Mouse (Mus musculus) hindbrain, embryonic 12.5 days (tissue): ENCODE measurements around the gene Rasa3. TPM values are rescaled to one million over a fixed set of nuclear protein-coding genes. Genes with fewer than 3 reads are reported as not detected.

Source experiments
- ATAC-seq: fragments of 200-750 bp; cut with Nextera tagmentation; 2 replicates; pipeline ENCODE4 v1.8.0; 2017; ENCODE audit warnings: moderate TSS enrichment; ENCODE audit not compliant: low FRiP score
- H3K27ac ChIP-seq: fragments of 300-500 bp; sonication (generic); 2 replicates; pipeline ENCODE4 v1.5.1; 2016; ENCODE audit warnings: mild to moderate bottlenecking
- H3K27me3 ChIP-seq: fragments of 300-500 bp; sonication (generic); 2 replicates; pipeline ENCODE4 v1.6.1; 2016; ENCODE audit warnings: mild to moderate bottlenecking
- H3K36me3 ChIP-seq: fragments of 300-500 bp; sonication (generic); 2 replicates; pipeline ENCODE4 v1.6.1; 2016; ENCODE audit warnings: mild to moderate bottlenecking
- H3K4me1 ChIP-seq: fragments of 300-500 bp; sonication (generic); 2 replicates; pipeline ENCODE4 v1.6.1; 2016
- H3K4me2 ChIP-seq: fragments of 300-500 bp; sonication (generic); replicated peaks from 2 replicates; pipeline ENCODE4 v1.6.1; 2016; ENCODE audit warnings: mild to moderate bottlenecking
- H3K4me3 ChIP-seq: fragments of 300-500 bp; sonication (generic); 2 replicates; pipeline ENCODE4 v1.5.1; 2016; ENCODE audit warnings: mild to moderate bottlenecking
- H3K9ac ChIP-seq: fragments of 300-500 bp; sonication (generic); 2 replicates; pipeline ENCODE4 v1.6.1; 2016; ENCODE audit warnings: mild to moderate bottlenecking, moderate library complexity
- H3K9me3 ChIP-seq: fragments of 300-500 bp; sonication (generic); replicated peaks from 2 replicates; pipeline ENCODE4 v1.6.1; 2016; ENCODE audit warnings: mild to moderate bottlenecking
- WGBS: fragments of 180-500 bp; shearing (Covaris S2); methylation state at CpG from one replicate; pipeline ENCODE4 v1.1.7; 2016; 5-methylcytosine and 5-hydroxymethylcytosine counted together
- polyA plus RNA-seq: library from polyadenylated mRNA; unstranded; fragments of >200 nt; fragmentation: Nextera tagmentation; extraction: Ambion mirVana; gene quantifications from 2 replicates; pipeline ENCODE4 v1.2.1, GENCODE M21; 2016

Gene Rasa3
- polyA plus RNA-seq, 1 experiment from 2014 or later: 30.0 TPM

DNA sequence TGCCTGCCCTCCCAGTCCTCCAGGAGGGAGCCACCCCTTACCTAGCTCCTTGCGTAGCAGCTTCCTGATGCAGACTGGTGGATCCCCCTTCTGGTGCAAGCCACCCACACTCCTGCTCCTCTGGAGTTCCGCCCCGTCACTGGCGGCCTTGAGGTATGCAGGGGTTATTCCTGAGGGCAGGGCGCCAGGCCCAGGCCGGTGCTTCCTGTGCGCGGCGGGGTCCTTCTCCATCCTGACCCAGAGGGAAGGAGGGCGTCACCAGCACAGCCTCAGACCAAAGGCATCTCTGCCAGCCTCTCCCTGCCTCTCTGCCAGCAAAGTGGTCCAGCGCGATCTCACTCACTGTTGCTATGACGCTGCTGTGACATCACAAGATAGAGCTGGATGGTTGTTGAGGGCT lies 115.3 kb downstream of the Rasa3 start, which contains the start of gene 1700029H14Rik:
1700029H14Rik (minus strand) TSS at position 344 of the 400 bp plus-strand sequence.
- 44% methylated on average over 13 of the region's 13 CpGs for WGBS
- ATAC-seq: no peak
- H3K4me1 ChIP-seq: no peaks in the 10 kb centered on the region

DNA sequence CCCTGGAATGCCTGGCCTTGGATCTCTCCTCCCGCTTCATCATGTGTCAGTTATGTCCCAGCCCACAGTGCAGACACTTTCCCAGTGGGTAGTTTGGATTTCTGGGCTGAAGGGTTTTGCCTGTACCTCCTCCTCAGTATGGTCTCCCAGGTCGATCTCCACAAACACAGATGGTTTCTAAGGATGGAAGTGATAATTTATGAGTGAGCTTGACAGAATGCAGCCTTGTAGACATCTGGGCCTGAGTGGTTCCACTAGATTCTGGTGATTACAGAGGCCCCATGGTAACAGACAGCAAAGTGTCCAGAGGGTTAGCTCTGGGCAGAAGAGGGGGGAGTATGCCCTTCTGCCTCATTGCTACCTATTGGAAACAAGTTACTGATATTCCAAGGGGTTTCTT lies 119.9 kb downstream of the Rasa3 start:
- H3K9ac ChIP-seq: no peak overlapping the region
- no peaks in the 10 kb centered on the region for H3K9me3 ChIP-seq
- no peaks in the 10 kb centered on the region for H3K36me3 ChIP-seq
- no peak overlapping the region for H3K4me3 ChIP-seq
- H3K4me2 ChIP-seq: no peak overlapping the region
- 83% methylated on average over 2 of the region's 2 CpGs for WGBS
- no peaks in the 10 kb centered on the region for H3K4me1 ChIP-seq
- H3K27ac ChIP-seq: no peak overlapping the region
- ATAC-seq: no peak
- no peaks in the 10 kb centered on the region for H3K27me3 ChIP-seq

More for the DNA sequence above, 115.3 kb downstream of the Rasa3 start, which contains the start of gene 1700029H14Rik:
- H3K9ac ChIP-seq: no peak within 1 kb of the TSS
- H3K4me3 ChIP-seq: no peak within 1 kb of the TSS
- H3K27me3 ChIP-seq: no peaks in the 10 kb centered on the region
- H3K27ac ChIP-seq: no peak within 1 kb of the TSS
- no peaks in the 10 kb centered on the region for H3K9me3 ChIP-seq
- no peak within 1 kb of the TSS for H3K4me2 ChIP-seq
- H3K36me3 ChIP-seq: no peaks in the 10 kb centered on the region

DNA sequence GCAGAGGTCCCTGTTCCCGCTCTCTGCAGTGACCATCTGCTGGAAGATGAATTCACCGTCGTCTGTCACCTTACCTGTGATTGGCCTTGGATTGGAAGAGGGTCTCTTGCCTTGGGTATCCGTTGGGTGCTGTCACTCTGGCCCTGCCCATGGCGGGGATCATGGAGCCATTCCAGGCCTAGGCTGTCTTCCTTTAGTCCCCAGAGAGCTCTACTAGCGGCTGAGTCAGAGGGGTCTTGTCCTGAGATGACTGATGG lies 125.9 kb downstream of the Rasa3 start:
- Histone ChIP-seq H3K4me3 (no peak overlapping the region), H3K4me1 (no peaks in the 10 kb centered on the region), H3K27me3 (no peaks in the 10 kb centered on the region), H3K9ac (no peak overlapping the region), H3K27ac (no peak overlapping the region), H3K9me3 (no peaks in the 10 kb centered on the region), H3K4me2 (no peak overlapping the region), H3K36me3 (no peaks in the 10 kb centered on the region)
- ATAC-seq: 0 out of 2 replicates have a peak, but pooled peaks have one; percentile 6
- WGBS: 94% methylated on average over 6 of the region's 6 CpGs

DNA sequence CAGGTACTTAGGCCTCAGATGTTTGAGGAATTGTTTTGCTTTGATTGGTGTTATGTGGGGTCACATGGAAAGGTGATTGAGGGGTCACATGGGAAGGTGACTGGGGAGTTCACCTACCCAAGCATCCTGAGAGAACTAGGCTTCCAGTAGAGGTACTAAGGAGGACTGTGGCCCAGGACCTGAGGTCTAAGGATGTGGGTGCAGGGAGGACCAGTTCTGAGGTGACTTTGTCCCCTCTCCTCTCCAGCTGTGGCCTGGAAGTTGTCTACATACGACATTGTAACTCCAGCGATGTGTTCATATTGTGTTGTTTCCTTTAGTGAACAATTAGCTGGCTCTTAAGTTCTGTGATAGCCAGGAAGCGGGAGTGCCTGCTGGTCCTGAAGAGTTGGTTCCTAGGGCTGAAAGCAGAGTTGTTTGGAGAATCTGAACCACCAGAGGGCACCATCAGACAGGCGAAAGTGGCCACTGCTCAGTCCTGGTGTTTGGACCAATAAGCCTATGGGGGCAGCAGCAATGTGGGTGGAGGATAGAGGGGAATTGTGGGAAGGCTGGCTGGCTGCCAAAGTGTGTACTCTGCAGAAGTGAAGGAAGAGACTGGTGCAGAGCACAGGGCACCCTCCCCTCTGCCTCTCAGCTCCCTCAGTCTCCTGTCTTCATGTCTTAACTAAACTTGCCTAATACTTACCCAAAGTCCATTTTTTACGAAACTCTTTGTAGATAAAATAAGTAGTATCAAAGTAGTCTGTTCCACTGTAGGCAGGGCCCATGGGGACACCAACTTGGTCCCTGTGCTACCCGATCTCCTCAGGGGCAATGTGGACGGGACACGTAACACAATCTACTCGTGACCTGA lies 126.5 kb downstream of the Rasa3 start:
- Histone ChIP-seq H3K4me3 (no peak overlapping the region), H3K27me3 (no peaks in the 10 kb centered on the region), H3K4me2 (no peak overlapping the region), H3K9me3 (0 out of 2 replicates have a peak, but pooled peaks cover under 1% of the 10 kb centered on the region), H3K9ac (no peak overlapping the region), H3K27ac (no peak overlapping the region), H3K36me3 (no peaks in the 10 kb centered on the region), H3K4me1 (no peaks in the 10 kb centered on the region)
- ATAC-seq: peak; percentile 92
- WGBS: 57% methylated on average over 9 of the region's 9 CpGs

DNA sequence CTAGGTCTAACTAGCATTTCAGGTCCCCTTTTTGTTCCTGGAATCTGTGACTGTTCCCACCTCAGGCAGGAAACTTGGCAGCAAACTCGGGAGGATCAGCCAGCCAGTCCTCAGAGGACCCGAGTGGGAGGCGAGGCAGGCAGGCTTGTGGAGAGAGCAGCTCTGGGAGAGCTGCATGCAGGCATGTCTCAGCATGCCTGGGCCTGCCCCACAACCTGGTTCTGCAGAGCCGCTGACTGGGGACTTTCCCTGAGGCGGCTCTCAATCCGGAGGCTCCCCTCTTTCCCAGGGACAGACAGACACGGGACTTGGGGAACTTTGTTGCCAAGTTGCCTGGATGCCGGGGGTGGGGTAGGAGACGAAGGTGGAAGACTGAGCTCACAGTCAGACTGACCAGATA lies 128.6 kb downstream of the Rasa3 start:
- WGBS: 51% methylated on average over 9 of the region's 9 CpGs

DNA sequence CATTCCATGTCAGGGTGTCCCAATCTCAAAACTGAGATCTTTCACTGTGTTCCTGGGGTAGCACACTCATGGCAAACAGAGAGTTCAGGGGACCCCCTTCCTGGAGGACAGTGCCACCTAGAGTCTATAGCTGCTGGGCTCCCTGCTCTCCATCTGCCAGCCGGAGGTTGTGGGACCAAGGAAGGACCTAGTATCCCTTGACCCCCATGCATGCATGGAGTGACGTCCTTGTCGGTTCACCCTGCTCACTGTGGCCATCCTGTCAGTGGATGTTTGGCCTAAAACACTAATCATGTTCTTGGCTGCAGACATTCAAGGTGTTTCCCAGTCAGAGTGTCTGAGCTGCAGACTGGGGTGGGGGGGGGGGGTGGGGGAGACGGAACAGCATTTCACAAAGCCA lies 129.2 kb downstream of the Rasa3 start:
- no peak overlapping the region for H3K4me3 ChIP-seq

More for the DNA sequence above, 128.6 kb downstream of the Rasa3 start:
- H3K27me3 ChIP-seq: no peaks in the 10 kb centered on the region
- H3K36me3 ChIP-seq: no peaks in the 10 kb centered on the region
- no peak for ATAC-seq
- peaks cover 8% of the 10 kb centered on the region; the same call in 1 of the 2 replicates for H3K9me3 ChIP-seq
- no peak overlapping the region for H3K9ac ChIP-seq
- no peaks in the 10 kb centered on the region for H3K4me1 ChIP-seq
- no peak overlapping the region for H3K27ac ChIP-seq
- no peak overlapping the region for H3K4me3 ChIP-seq
- no peak overlapping the region for H3K4me2 ChIP-seq

DNA sequence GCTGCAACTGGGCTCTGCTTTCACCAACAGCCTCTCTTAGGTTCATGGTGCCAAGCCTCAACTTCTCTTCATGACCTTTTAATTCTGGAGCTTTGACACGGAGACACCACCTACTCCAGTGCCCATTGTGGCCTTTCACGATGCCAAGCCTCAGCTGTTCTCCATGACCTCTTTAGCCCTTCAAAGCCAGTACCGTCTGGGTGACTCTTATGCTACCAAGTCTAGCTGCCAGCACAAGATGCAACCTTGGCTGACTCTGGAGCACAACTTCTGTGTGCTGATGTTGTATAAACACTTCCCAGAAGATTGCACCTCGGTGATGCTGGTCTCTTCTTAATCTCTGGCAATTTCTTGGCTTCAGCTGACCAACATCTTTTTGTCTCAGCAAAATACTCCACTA lies 131.0 kb downstream of the Rasa3 start:
- Histone ChIP-seq H3K9me3 (peaks cover 8% of the 10 kb centered on the region; the same call in 1 of the 2 replicates), H3K4me2 (no peak overlapping the region), H3K27ac (no peak overlapping the region), H3K4me3 (no peak overlapping the region), H3K4me1 (no peaks in the 10 kb centered on the region), H3K9ac (no peak overlapping the region), H3K27me3 (no peaks in the 10 kb centered on the region), H3K36me3 (no peaks in the 10 kb centered on the region)
- ATAC-seq: no peak
- 84% methylated on average over 4 of the region's 4 CpGs for WGBS

More for the DNA sequence above, 129.2 kb downstream of the Rasa3 start:
- Histone ChIP-seq H3K9ac (no peak overlapping the region), H3K9me3 (peaks cover 8% of the 10 kb centered on the region; the same call in 1 of the 2 replicates), H3K4me1 (no peaks in the 10 kb centered on the region), H3K27ac (no peak overlapping the region), H3K36me3 (no peaks in the 10 kb centered on the region), H3K4me2 (no peak overlapping the region), H3K27me3 (no peaks in the 10 kb centered on the region)
- 61% methylated on average over 4 of the region's 4 CpGs for WGBS
- no peak for ATAC-seq

DNA sequence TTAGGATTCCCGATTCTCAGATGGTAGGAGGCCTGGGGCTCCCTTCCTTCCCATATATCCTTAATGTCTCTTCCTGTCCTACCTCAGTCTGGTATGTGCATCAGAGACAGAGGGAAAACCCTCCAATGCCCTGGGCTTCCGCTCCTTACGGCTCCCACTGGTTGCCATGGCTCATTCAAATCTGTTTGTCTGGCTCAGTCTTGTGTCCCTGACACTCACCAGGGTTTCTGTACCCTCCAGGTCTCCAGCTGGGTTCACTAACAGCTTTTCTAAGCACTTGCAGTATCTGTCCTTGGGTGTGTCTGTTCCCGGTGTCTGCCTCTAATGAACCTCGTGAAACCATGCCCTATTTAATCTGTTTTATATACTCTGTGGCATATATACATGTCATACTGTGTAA lies 135.9 kb downstream of the Rasa3 start:
- Histone ChIP-seq H3K9me3 (peaks cover 8% of the 10 kb centered on the region; the same call in 1 of the 2 replicates), H3K4me2 (no peak overlapping the region), H3K4me1 (no peaks in the 10 kb centered on the region; the same call in 1 of the 2 replicates), H3K9ac (no peak overlapping the region), H3K36me3 (no peaks in the 10 kb centered on the region), H3K27me3 (no peaks in the 10 kb centered on the region), H3K4me3 (no peak overlapping the region), H3K27ac (no peak overlapping the region)
- 72% methylated on average over 5 of the region's 5 CpGs for WGBS
- no peak for ATAC-seq

DNA sequence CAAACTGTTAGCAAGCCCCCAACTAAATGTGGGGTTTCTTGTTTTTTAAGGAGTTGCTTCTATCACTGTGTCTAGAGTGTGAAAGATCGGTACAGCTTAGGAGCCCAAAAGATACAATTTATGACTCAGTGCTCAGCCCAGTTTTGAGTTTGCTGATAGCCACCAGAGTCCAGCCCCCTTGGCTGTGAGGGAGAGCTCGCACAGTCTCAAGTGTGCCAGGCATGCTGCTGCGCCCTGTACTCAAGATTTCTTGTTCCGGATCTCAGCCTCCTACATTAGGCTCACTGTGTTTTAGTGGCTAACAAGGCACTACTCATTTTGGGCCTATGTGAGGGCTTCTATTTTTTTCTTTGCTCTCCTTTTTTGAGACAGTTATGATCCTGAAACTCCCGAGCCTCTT lies 137.3 kb downstream of the Rasa3 start:
- ATAC-seq: no peak

DNA sequence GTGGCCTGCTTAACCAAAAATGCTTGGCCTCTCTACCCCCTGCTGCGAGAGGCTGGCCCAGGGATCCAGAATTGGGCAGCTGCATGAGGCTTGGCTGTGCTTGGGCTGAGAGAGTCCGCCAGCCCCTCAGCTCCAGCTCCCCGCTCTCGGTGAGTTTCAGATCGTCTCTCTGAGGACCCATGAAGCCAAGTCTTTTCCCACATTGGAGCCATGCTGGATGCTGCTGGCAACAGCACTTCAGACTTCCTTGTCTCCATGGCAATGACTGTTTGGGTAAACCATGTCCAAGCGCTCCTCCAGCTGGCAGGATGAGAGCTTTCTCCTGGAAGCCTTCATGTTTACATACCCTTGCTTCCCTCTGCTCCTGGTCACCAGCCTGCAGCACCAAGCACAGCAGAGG lies 138.6 kb downstream of the Rasa3 start:
- Histone ChIP-seq H3K4me3 (no peak overlapping the region), H3K4me2 (no peak overlapping the region), H3K9ac (no peak overlapping the region), H3K4me1 (no peaks in the 10 kb centered on the region; the same call in 1 of the 2 replicates), H3K27ac (no peak overlapping the region), H3K27me3 (no peaks in the 10 kb centered on the region), H3K9me3 (no peaks in the 10 kb centered on the region), H3K36me3 (no peaks in the 10 kb centered on the region)
- ATAC-seq: no peak
- WGBS: 60% methylated on average over 6 of the region's 6 CpGs

More for the DNA sequence above, 137.3 kb downstream of the Rasa3 start:
- Histone ChIP-seq H3K9me3 (0 out of 2 replicates have a peak, but pooled peaks cover 3% of the 10 kb centered on the region), H3K36me3 (no peaks in the 10 kb centered on the region), H3K4me1 (no peaks in the 10 kb centered on the region; the same call in 1 of the 2 replicates), H3K27ac (no peak overlapping the region), H3K4me3 (no peak overlapping the region), H3K4me2 (no peak overlapping the region), H3K9ac (no peak overlapping the region), H3K27me3 (no peaks in the 10 kb centered on the region)
- 89% methylated on average over 5 of the region's 5 CpGs for WGBS

DNA sequence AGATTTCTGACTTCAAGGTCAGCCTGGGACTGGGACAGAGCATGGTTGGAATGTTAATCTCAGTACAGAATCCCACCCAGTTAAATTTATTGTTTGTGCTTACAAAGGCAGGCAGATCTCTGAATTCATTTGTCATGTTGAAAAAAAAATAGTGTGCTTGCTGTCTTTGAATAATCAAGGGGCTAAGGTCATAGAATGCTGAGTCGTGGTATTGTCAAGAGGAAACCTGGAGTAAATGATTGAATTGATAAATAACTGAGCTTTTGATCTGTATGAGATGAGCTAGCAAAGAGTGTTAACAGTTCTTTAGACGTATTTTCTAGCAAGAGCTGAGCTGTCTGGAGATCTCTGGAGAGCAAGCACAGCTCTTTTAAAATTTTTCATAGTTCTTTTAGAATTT lies 140.3 kb downstream of the Rasa3 start:
- Histone ChIP-seq H3K4me3 (no peak overlapping the region), H3K9ac (no peak overlapping the region), H3K36me3 (no peaks in the 10 kb centered on the region), H3K4me1 (no peaks in the 10 kb centered on the region; the same call in 1 of the 2 replicates), H3K9me3 (no peaks in the 10 kb centered on the region), H3K4me2 (no peak overlapping the region), H3K27ac (no peak overlapping the region), H3K27me3 (no peaks in the 10 kb centered on the region)
- no peak for ATAC-seq
- 44% methylated on average over 2 of the region's 2 CpGs for WGBS

DNA sequence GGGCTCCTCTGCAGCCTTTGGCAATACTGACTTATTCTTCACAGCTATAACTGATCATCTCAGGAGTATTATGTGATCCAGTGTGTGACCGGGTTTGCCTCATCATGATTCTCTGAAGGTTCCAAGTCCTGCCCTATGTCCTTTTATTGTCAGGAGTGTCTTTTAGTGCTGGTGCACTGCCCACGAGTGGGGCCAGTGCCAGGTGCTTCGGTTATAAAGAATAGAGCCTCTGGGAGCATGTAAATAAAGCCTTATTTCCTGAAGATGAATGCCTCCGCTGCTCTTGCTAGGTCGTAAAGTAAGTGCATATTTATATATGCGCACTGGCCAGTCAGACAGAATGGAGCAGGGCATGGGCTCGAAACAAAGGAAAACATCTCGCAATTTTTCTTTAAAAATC lies 144.3 kb downstream of the Rasa3 start:
- Histone ChIP-seq H3K4me3 (no peak overlapping the region), H3K36me3 (no peaks in the 10 kb centered on the region), H3K27me3 (no peaks in the 10 kb centered on the region), H3K9me3 (no peaks in the 10 kb centered on the region), H3K27ac (no peak overlapping the region), H3K4me1 (peaks cover 16% of the 10 kb centered on the region), H3K9ac (no peak overlapping the region), H3K4me2 (no peak overlapping the region)
- ATAC-seq: no peak
- WGBS: 85% methylated on average over 8 of the region's 8 CpGs
